Mouse (Mus musculus): ENCODE data around the gene Mgat4c. TPM values are rescaled to one million over a fixed set of nuclear protein-coding genes. Genes with fewer than 3 reads are reported as not detected.

Gene Mgat4c
- total RNA-seq (2014; fragmentation: Nextera tagmentation) (not detected in 2 replicates), total RNA-seq (2017) (not detected in 2 replicates)

DNA sequence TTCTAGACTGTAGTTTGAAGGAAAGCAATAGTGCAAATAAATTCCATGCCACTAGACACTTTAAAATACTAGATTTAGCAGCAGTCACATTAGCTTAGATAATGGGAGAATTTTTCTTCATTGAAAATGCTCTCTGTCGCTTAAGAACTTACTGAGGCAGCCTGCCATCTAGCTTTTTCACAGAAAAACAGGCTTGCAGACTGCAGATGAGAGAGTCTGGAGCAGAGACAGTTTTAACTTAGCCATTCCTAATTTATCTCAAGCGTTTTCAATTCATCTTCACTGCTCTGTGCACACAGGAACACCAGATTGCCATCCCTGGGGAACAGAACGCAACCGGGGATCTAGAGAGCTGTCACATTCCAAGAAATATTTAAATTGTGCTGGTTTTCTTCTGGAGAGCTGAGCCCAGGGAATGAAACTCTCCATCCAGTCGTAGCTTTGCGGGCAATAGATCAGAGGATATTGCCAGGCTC, at the start of gene Mgat4c:
Gene Mgat4c (plus strand): TSS at position 51 of the 476 bp plus-strand sequence.
- ATAC-seq (replicated peaks; ENCODE audit: poor library complexity, severe bottlenecking): no peak

DNA sequence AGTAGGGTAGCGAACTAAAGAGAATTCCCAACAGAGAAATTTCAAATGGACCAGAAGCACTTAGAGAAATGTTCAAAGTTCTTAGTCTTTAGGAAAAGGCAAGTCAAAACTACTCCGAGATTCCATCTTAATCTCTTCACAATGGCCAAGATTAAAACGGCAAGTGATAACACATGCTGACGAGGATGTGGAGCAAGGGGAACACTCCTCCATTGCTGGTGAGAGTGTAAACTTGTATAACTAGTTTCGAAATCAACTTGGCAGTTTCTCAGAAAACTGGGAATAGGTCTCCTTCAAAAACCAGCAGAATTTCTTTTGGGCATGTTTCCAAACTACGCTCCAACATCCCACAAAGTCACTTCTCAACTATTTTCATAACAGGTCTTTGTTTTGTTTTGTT, 46.0 kb upstream of the Mgat4c start:
- no peak for ATAC-seq (replicated peaks; ENCODE audit: poor library complexity, severe bottlenecking)

DNA sequence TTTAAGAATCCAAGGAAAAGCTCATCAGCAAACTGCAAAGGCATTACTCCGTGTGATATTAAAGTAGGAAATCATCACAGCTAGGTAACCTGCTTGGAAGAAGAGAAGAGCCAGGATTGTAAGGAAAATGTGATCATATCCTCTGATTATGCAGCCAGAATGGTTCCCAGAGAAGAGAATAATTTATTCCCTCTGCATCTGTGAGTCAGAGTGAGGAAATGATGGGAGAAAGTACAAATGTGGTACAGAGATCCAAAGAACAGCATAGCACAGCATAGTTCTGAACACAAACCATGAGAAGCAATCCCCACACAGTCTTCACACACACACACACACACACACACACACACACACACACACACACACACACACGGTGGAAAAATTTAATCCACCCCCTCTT, 40.2 kb upstream of the Mgat4c start:
- ATAC-seq (replicated peaks; ENCODE audit: poor library complexity, severe bottlenecking): no peak

DNA sequence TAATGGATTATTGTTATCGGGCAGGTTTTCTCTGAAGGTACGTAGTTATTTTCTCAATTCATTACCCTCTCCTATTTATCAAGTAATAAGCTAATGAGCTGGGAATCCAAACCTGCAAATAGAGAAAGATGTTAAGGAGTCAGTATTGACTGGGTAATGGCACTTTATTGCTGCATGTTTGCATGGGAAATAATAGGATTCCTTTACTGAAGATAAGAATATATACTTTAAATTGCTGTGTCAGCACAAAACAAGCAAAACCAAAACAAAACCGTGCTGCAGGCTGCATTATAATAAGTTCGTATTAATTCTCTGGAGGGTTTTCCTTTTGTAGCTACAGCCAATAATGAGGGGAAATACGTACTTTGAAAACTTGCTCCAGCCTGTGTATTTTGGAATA, 627 bp downstream of the Mgat4c start:
- no peak for ATAC-seq (replicated peaks; ENCODE audit: poor library complexity, severe bottlenecking)

DNA sequence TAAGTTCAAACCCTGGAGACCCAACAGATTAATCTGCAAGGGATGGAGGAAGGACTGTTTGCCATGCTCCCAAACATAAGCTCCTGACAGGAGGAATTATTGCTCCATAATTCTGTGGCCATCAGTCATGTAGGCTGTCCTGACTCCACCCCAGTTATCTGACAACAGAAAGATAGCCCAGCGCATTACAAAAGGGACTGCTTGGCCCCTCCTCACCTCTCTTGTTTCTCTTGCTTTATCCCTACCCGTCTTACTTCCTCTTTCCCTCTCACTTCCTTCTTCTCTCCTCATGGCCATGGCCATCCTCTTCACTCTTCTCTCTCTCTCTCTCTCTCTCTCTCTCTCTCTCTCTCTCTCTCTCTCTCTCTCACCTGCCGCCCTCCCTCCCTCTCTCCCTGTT, 80.5 kb downstream of the Mgat4c start:
- peak; percentile 97 for ATAC-seq (replicated peaks; ENCODE audit: poor library complexity, severe bottlenecking)

DNA sequence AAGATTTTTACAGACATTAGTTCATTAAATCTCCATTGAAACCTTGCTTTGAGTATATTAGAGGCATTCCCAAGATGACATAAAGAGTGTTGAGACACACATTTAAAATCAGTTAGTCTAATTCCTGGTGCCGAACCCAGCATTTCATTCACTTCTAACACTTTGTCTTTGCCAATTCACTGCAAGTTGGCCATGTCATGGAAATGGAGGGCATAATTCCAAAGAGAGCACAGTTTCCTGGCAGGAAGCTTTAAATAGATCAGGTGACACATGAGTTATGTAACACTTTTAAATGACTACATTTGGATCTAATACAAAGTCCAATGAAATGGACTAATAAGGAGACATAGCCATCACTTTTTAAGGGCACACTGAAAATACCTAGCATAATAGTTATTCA, 89.4 kb downstream of the Mgat4c start:
- no peak for ATAC-seq (replicated peaks; ENCODE audit: poor library complexity, severe bottlenecking)

- no peak for ATAC-seq (replicated peaks; ENCODE audit: poor library complexity, severe bottlenecking)
These were observed 89.9 kb downstream of the Mgat4c start for GRCm38 (mm10) chr10:101771157-101771556.

DNA sequence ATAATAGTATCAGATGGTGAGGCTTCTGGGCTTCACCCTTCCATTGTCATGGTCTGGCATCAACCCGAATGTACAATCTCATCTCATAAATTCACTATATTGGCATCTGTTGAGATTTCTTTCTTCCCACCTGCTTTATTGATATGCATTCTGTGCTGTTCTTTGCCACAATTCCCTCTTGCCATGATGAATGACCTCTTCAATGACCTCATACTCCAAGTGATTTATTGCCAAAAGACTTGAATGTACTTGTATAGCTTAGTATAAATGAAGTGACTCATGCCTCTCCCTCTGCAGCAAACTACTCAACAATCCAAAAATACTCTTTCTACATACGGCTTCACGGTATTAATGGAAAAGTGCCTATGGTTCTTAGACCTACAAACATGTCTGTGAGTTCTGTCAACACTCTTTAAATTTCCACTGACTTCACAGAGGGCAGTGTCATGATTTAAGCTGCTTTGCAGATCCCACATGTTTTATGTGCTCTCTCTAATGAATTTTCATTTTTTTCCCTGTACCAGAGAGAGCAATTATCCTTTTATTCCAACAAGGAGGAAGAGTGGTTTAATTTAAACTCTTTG, 102.0 kb downstream of the Mgat4c start:
- ATAC-seq (replicated peaks; ENCODE audit: poor library complexity, severe bottlenecking): no peak

DNA sequence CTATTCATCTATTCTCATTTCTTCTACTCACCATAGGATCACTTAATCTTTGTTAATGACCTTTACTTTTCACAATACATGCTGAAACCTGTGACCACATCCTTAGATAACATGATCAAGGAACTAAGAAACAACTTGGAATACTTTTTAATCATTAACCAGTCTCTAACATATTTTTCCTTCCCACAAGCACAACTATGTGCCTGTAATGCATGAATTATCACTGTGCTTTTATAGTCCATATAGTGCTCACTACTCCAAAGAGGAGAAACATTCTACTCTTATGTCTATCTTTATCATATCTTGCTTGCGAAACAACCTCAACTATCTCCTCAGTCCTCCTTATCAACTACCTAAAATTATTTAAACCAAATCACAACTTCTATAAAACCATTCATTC, 114.2 kb downstream of the Mgat4c start:
- ATAC-seq (replicated peaks; ENCODE audit: poor library complexity, severe bottlenecking): no peak

DNA sequence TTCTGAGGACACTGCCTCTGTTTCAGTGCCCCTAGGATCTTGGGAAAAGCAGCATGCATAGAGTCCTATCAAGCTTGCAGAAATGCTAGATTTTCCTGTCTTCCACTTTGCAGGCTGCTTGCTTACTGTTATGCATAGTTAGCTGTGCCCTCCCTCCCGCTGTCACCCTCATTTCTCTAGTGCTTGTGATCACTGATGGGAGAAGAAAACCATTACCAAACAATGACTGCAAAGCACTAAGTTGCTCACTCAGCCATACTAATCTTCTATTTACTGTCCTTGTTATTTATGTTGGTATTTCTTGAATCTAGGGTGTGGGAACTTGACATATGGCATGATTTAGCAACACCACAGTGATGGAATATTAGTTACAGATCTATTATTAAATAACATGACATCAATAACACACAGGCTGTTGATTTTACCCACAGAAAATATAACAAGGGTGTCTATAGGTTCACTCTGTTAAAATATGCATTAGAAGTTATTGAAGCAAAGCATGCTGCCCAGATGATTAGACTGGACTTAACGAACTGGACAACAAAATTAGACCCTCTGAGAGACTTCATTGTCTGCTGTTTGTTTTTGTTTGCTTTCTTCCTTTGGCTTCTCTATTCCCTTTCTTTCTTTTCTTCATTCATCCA, 117.7 kb downstream of the Mgat4c start:
- no peak for ATAC-seq (replicated peaks; ENCODE audit: poor library complexity, severe bottlenecking)

DNA sequence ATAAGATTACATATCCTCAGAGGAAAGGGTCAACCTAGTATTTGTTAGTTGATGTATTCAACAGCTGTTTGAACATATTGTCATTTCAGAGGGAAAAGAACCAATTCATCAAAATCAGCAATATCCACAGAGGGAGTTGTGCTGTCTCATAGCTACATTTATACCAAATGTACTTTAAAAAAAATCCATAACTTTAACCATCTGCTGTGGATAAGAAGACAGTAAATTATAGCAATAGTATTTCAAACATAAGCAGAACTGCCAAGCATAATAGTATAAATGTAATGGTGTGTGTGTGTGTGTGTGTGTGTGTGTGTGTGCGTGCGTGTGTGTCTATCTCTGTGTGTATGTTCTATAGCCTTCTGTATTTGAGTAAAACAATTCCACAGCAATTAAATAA, 127.5 kb downstream of the Mgat4c start:
- no peak for ATAC-seq (replicated peaks; ENCODE audit: poor library complexity, severe bottlenecking)

- ATAC-seq (replicated peaks; ENCODE audit: poor library complexity, severe bottlenecking): no peak
These were observed 135.6 kb downstream of the Mgat4c start for GRCm38 (mm10) chr10:101816902-101817301.

GRCm38 (mm10) chr10:101827944-101828343, 146.7 kb downstream of the Mgat4c start:
- no peak for ATAC-seq (replicated peaks; ENCODE audit: poor library complexity, severe bottlenecking)

GRCm38 (mm10) chr10:101856115-101856514, 174.8 kb downstream of the Mgat4c start:
- ATAC-seq (replicated peaks; ENCODE audit: poor library complexity, severe bottlenecking): no peak

DNA sequence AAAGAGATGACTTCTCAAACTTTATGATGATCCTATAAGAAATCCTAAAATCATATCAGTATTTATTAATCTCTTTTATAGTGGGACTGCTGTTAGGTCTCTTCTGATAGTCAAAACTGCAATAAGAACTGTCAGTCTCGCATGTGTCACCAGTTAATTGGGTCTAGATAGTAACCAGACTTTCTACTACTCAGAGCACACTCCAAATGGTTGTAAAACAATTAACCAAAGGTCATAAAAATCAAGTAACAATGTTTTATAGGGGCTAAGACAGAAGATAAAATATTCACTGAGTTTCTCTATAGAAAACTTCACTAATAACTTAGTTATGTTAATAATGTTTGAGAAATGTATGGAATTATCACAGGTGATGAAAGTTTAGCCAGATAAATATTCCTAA, 208.6 kb downstream of the Mgat4c start:
- no peak for ATAC-seq (replicated peaks; ENCODE audit: poor library complexity, severe bottlenecking)

DNA sequence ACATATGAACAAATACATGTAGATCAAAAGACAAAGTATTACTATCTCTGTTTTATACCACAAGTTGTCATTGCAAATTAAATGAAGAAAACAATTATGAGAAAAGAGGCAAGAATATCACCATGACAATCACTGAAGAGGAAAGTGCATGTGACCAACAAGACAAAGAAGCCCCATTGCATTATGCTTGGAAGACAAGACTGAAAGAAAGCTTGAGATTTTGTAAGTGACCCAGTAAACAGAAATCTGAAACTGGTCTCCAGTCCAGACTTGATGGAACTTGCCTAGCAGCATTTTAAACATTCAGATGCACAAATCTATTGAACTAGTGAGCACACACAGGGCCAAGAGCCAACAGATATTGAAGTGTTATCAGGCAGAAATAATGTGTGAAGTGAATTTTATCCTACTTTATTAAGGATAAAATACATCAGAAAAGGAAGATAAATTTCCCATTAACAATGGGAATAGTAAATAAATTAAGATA, 236.1 kb downstream of the Mgat4c start:
- no peak for ATAC-seq (replicated peaks; ENCODE audit: poor library complexity, severe bottlenecking)

DNA sequence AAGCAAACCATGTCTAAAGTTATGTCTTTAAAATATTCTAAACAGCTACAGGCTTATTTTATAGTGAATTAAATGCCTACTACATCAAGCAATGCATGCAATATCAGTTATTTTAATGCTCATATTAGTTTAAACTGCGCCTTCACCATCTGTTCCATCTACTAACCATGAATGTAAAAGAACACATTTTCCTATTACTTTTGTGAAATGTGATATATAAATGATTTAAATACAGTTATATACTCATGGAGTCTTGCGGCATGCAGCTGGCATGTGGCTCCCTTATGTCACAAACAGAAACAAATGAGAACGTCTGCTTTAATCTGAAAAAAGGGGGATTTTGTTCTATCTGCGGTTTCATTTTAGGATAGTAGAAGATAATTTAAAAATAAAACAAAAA, 316.3 kb downstream of the Mgat4c start:
- no peak for ATAC-seq (replicated peaks; ENCODE audit: poor library complexity, severe bottlenecking)

DNA sequence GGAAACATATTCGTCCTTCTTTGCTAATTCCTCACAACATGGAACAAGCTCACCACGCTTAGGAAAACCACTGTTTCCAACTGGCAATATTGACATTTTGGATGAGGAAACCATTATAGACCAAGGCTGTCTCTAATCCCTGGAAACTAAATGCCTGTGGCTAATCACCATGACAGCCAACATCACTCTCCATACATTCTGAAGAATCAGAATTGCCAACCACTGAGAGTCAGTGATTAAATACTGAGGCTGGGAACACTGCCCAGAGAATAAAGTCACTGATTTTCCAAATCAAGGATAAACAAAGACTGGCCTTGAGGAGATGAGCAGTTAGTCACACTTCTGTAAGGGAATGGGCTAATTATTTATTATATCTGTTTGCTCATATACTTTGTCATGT, 361.2 kb downstream of the Mgat4c start:
- no peak for ATAC-seq (replicated peaks; ENCODE audit: poor library complexity, severe bottlenecking)

- ATAC-seq (replicated peaks; ENCODE audit: poor library complexity, severe bottlenecking): no peak
These were observed 374.9 kb downstream of the Mgat4c start for GRCm38 (mm10) chr10:102056218-102056617.

DNA sequence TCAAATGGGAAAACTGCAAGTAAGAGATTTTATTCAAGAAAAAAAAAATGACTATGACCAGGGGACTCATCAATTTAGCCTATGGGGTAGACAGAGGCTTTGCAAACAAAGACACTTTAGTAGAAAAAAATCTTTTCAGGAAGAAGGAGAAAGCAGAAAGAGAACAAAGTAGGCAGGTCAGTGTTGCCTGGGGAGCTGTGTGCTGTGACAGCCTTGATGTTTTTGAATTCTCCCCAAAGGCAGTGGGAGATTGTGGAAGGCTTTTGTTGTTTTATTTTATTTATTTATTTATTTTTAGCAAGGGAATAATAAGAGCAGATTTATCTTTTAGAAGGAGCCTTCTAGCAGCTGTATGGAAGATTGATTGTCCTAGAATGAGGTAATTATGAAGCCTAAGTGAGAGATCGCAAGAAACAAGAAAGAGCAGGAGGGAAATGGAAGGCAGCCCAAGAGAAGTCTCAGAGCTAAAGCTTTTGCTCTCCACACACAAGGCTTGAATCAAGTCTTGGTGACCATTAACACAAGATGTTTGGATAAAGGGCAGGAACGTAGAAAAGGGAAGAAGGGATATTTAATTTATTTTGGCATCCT, 375.8 kb downstream of the Mgat4c start:
- no peak for ATAC-seq (replicated peaks; ENCODE audit: poor library complexity, severe bottlenecking)

DNA sequence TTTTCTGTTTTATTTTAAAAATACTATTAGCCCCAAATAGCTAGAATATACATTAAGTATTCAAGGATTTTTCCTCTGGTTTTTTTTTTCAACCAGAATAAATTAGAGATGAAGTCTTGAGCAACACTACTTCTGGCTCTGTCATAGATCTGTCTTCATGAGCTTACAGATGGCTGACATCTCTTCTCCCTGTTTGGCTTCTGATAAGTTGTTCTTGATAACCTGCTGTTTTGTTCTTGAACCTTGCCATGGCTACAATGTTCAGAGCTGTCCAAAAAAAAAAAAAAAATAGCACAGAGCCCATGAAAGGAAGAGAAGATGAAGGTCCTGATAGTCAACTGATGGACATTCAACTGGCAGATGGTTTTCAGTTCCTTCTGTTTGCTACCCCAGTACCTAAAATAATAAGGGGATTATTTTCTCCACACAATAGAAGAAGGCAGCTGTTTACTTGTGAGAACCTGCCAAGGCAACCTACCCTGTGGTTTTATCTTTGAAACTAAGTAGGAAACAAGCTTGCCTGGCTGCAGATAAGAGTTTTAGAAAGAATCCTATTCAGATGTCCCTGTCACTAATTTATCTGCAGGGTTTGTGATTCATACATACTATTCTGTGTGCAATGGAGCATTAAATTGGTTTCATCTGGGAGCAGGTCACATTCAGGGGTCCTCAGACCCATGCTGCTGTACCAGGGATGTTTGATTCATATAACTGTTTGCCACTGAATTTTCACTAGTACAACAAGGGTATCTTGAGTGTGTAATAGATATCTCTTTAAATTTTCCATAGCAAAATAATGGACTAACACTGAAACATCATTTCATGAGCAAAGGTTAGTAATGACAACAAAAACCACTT, 393.5 kb downstream of the Mgat4c start:
- no peak for ATAC-seq (replicated peaks; ENCODE audit: poor library complexity, severe bottlenecking)

Data from granulocyte monocyte progenitor cell, adult 5-6 weeks (primary cell).